Mouse (Mus musculus) MEL (cell line): ENCODE results near the gene Taf5. TPM values are rescaled to one million over a fixed set of nuclear protein-coding genes. Genes with fewer than 3 reads are reported as not detected.

ENCODE experiments used
- DNase-seq: peaks from one replicate; pipeline ENCODE4 v3.0.0; 2011; ENCODE audit warnings: low read depth, low spot score
- H3K27ac ChIP-seq: 2 replicates; pipeline ENCODE4 v1.5.1; 2012; ENCODE audit warnings: low read depth, mild to moderate bottlenecking, control low read depth, low read length, moderate library complexity; ENCODE audit not compliant: control insufficient read depth
- H3K27me3 ChIP-seq, 2 experiments: fragments of 150-350 bp in 1 of 2; sonication (generic) in 1 of 2; 2 replicates each; pipeline ENCODE4 v1.6.1; 2012; ENCODE audit warnings: low read length in 2 of 2, mild to moderate bottlenecking in 2 of 2, improper control_type of control experiment in 1 of 2, moderate library complexity in 1 of 2; ENCODE audit not compliant: insufficient read depth in 2 of 2, control insufficient read depth in 1 of 2
- H3K36me3 ChIP-seq, 2 experiments: 2 replicates each; pipeline ENCODE4 v1.6.1; 2012 to 2014; ENCODE audit warnings: low read length in 2 of 2, improper control_type of control experiment in 1 of 2, inconsistent platforms in 1 of 2, mild to moderate bottlenecking in 1 of 2; ENCODE audit not compliant: insufficient read depth in 2 of 2, control insufficient read depth in 1 of 2
- H3K4me1 ChIP-seq, 2 experiments: fragments of 150-350 bp in 1 of 2; sonication (generic) in 1 of 2; 2 replicates each; pipeline ENCODE4 v1.6.1; 2012; ENCODE audit warnings: low read length in 2 of 2, improper control_type of control experiment in 1 of 2, mild to moderate bottlenecking in 1 of 2; ENCODE audit not compliant: insufficient read depth in 2 of 2, control insufficient read depth in 1 of 2
- H3K4me3 ChIP-seq, 2 experiments: fragments of 150-350 bp in 1 of 2; sonication (generic) in 1 of 2; 2 replicates each; pipeline ENCODE4 v1.5.1; 2012; ENCODE audit warnings: low read depth in 2 of 2, low read length in 2 of 2, mild to moderate bottlenecking in 2 of 2, moderate library complexity in 2 of 2, control low read depth in 1 of 2, improper control_type of control experiment in 1 of 2; ENCODE audit not compliant: control insufficient read depth in 1 of 2, insufficient read depth in 1 of 2
- H3K79me2 ChIP-seq: 2 replicates; pipeline ENCODE4 v1.6.1; 2012; ENCODE audit warnings: mild to moderate bottlenecking, low read length, moderate library complexity; ENCODE audit not compliant: control insufficient read depth, poor library complexity, insufficient read depth
- H3K9ac ChIP-seq: 2 replicates; pipeline ENCODE4 v1.6.1; 2012; ENCODE audit warnings: low read depth, mild to moderate bottlenecking, control low read depth, low read length, moderate library complexity; ENCODE audit not compliant: control insufficient read depth, poor library complexity, severe bottlenecking
- H3K9me3 ChIP-seq: fragments of 150-350 bp; sonication (generic); replicated peaks from 2 replicates; pipeline ENCODE4 v1.6.1; 2012; ENCODE audit warnings: mild to moderate bottlenecking, low read length, improper control_type of control experiment, moderate library complexity; ENCODE audit not compliant: insufficient read depth
- CHD2 ChIP-seq: IDR thresholded peaks from 2 replicates; pipeline ENCODE4 v1.6.1; 2011; ENCODE audit warnings: low read length, improper control_type of control experiment
- CTCF ChIP-seq, 3 experiments: IDR thresholded peaks in 2 of 3; conservative IDR thresholded peaks in 1 of 3; 2 replicates each; pipeline ENCODE4 v1.5.1; 2011 to 2012; ENCODE audit warnings: low read length in 3 of 3, low read depth in 2 of 3, mild to moderate bottlenecking in 2 of 3, improper control_type of control experiment in 1 of 3, inconsistent platforms in 1 of 3, mixed read lengths in 1 of 3, moderate library complexity in 1 of 3; ENCODE audit not compliant: control insufficient read depth in 1 of 3, insufficient read depth in 1 of 3, poor library complexity in 1 of 3, severe bottlenecking in 1 of 3
- HCFC1 ChIP-seq: IDR thresholded peaks from 2 replicates; pipeline ENCODE4 v1.6.1; 2012; ENCODE audit warnings: low read depth, mild to moderate bottlenecking, inconsistent platforms, low read length, improper control_type of control experiment, moderate library complexity
- JUND ChIP-seq: IDR thresholded peaks from 2 replicates; pipeline ENCODE4 v1.6.1; 2011; ENCODE audit warnings: low read depth, mild to moderate bottlenecking, improper control_type of control experiment, low read length
- KAT2A ChIP-seq: conservative IDR thresholded peaks from 2 replicates; pipeline ENCODE4 v1.6.1; 2012; ENCODE audit warnings: low read depth, low read length, improper control_type of control experiment, inconsistent platforms
- MAZ ChIP-seq: IDR thresholded peaks from 2 replicates; pipeline ENCODE4 v1.6.1; 2012; ENCODE audit warnings: low read depth, mild to moderate bottlenecking, inconsistent platforms, low read length, improper control_type of control experiment
- MXI1 ChIP-seq: IDR thresholded peaks from 2 replicates; pipeline ENCODE4 v1.6.1; 2011; ENCODE audit warnings: mild to moderate bottlenecking, low read depth, low read length, improper control_type of control experiment
- NELFE ChIP-seq: IDR thresholded peaks from 2 replicates; pipeline ENCODE4 v1.6.1; 2011; ENCODE audit warnings: low read depth, low read length, improper control_type of control experiment
- NRF1 ChIP-seq: IDR thresholded peaks from 2 replicates; pipeline ENCODE4 v1.6.1; 2014; ENCODE audit warnings: low read depth, mild to moderate bottlenecking, inconsistent platforms, low read length, improper control_type of control experiment, moderate library complexity; ENCODE audit not compliant: poor library complexity, insufficient read depth, severe bottlenecking
- POLR2AphosphoS5 ChIP-seq: IDR thresholded peaks from 2 replicates; pipeline ENCODE4 v1.6.1; 2012; ENCODE audit warnings: low read depth, borderline replicate concordance, mild to moderate bottlenecking, inconsistent platforms, low read length, moderate library complexity, mixed read lengths
- RAD21 ChIP-seq: IDR thresholded peaks from 2 replicates; pipeline ENCODE4 v1.6.1; 2011; ENCODE audit warnings: mild to moderate bottlenecking, low read depth, low read length, improper control_type of control experiment
- RCOR1 ChIP-seq: IDR thresholded peaks from 2 replicates; pipeline ENCODE4 v1.6.1; 2012; ENCODE audit warnings: low read depth, mild to moderate bottlenecking, inconsistent platforms, low read length, improper control_type of control experiment
- SMC3 ChIP-seq: IDR thresholded peaks from 2 replicates; pipeline ENCODE4 v1.6.1; 2011; ENCODE audit warnings: low read depth, low read length, improper control_type of control experiment
- TAL1 ChIP-seq: IDR thresholded peaks from 2 replicates; pipeline ENCODE4 v1.6.1; 2012; ENCODE audit warnings: mild to moderate bottlenecking, inconsistent platforms, low read length, moderate library complexity, mixed read lengths
- UBTF ChIP-seq: IDR thresholded peaks from 2 replicates; pipeline ENCODE4 v1.6.1; 2012; ENCODE audit warnings: low read depth, mild to moderate bottlenecking, inconsistent platforms, low read length, improper control_type of control experiment, moderate library complexity, borderline replicate concordance; ENCODE audit not compliant: insufficient read depth
- USF1 ChIP-seq: IDR thresholded peaks from 2 replicates; pipeline ENCODE4 v1.6.1; 2014; ENCODE audit warnings: low read depth, mild to moderate bottlenecking, inconsistent platforms, low read length, improper control_type of control experiment, moderate library complexity
- ZC3H11A ChIP-seq: IDR thresholded peaks from 2 replicates; pipeline ENCODE4 v1.6.1; 2012; ENCODE audit warnings: low read depth, mild to moderate bottlenecking, inconsistent platforms, low read length, improper control_type of control experiment
- ZMIZ1 ChIP-seq: IDR thresholded peaks from 2 replicates; pipeline ENCODE4 v1.6.1; 2012; ENCODE audit warnings: low read depth, mild to moderate bottlenecking, inconsistent platforms, low read length, improper control_type of control experiment, moderate library complexity
- ZNF384 ChIP-seq: IDR thresholded peaks from 2 replicates; pipeline ENCODE4 v1.6.1; 2012; ENCODE audit warnings: low read depth, mild to moderate bottlenecking, inconsistent platforms, low read length, improper control_type of control experiment
- polyA plus RNA-seq, 2 experiments: library from polyadenylated mRNA; stranded (reverse) in 1 of 2; unstranded in 1 of 2; fragments of >175 nt in 1 of 2; fragments of >200 nt in 1 of 2; gene quantifications; 2 replicates each; pipeline versions ENCODE4 v1.2.1 to v1.2.4; 2012; ENCODE audit warnings: low replicate concordance in 2 of 2, low read depth in 1 of 2; ENCODE audit not compliant: insufficient read length in 2 of 2, insufficient read depth in 1 of 2, missing spikeins in 1 of 2
- total RNA-seq: library from RNA; depleted of rRNA; stranded (reverse); fragments of 300-350 nt; gene quantifications from 2 replicates; pipeline ENCODE4 v1.2.3, GENCODE M21; 2012

Gene Taf5
- total and polyA plus RNA-seq, 3 experiments, result 22.8 to 74.3 (median 25.1) TPM

DNA sequence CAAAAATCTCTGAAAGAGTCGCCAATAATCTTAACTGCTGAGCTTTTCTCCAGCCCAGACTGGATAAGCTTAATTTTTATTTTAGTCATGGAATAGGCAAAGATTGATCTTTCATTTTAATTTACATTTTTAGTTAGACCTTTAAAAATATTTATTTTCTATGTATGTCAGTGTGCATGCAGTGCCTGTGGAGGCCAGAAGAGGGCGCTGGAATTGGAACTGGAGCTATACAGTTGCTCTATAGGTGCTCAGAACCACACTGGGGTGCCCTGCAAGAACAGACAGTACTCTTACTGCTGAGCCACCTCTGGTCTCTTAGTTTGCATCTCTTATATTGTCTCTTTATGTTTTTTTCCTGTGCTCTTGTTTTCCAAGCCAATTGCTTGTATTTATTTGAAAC, 55.3 kb downstream of the Taf5 start:
- no peak overlapping the region for H3K9ac ChIP-seq
- peaks cover 0 to 30% of the 10 kb centered on the region in 2 experiments; a peak in 2 of 4 replicates for H3K36me3 ChIP-seq
- H3K4me1 ChIP-seq, result no peaks in the 10 kb centered on the region; a peak in 1 of 4 replicates
- H3K9me3 ChIP-seq, result no peaks in the 10 kb centered on the region
- DNase-seq, result peak; percentile 83
- H3K27ac ChIP-seq, result no peak overlapping the region
- no peak for TF ChIP-seq NELFE
- TF ChIP-seq RCOR1, result no peak
- TF ChIP-seq ZC3H11A, result peak; percentile 57
- TF ChIP-seq MAZ, result no peak
- no peak for TF ChIP-seq NRF1
- peak; percentile 84 for TF ChIP-seq SMC3
- TF ChIP-seq POLR2AphosphoS5, result no peak
- TF ChIP-seq CTCF (IDR thresholded peaks at IDR 0.05 in 2 of 3, conservative IDR thresholded peaks at IDR 0.05 in 1 of 3; ENCODE audit: control insufficient read depth in 1 of 3, insufficient read depth in 1 of 3, low read depth in 2 of 3, low read length in 3 of 3, poor library complexity in 1 of 3, severe bottlenecking in 1 of 3), result peak; percentile 85 to 91 (median 87)
- no peak for TF ChIP-seq ZMIZ1
- no peak for TF ChIP-seq TAL1
- TF ChIP-seq RAD21, result peak; percentile 45
- no peak for TF ChIP-seq HCFC1
- TF ChIP-seq USF1, result no peak
- TF ChIP-seq MXI1, result no peak
- TF ChIP-seq KAT2A, result no peak
- H3K79me2 ChIP-seq, result no peaks in the 10 kb centered on the region
- no peak overlapping the region for H3K4me3 ChIP-seq
- H3K27me3 ChIP-seq, result no peaks in the 10 kb centered on the region

DNA sequence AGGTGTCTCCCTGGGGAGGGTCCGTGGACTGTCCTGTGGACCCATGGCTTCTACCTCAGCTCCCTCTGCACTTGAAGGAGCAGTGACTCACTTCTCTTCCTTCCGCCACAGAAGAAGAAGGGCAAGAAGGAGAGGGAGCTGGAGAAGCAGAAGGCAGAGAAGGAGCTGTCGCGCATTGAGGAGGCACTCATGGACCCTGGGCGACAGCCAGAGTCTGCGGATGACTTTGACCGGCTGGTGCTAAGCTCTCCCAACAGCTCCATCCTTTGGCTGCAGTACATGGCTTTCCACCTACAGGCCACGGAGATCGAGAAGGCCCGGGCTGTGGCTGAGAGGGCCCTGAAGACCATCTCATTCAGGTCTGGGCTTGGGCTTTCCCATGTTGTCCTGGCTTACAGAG, 60.6 kb downstream of the Taf5 start:
- no peak overlapping the region for H3K9ac ChIP-seq
- H3K27me3 ChIP-seq, result no peaks in the 10 kb centered on the region
- H3K36me3 ChIP-seq, result peaks cover 11 to 28% of the 10 kb centered on the region in 2 experiments
- peaks cover 3 to 8% of the 10 kb centered on the region in 2 experiments; a peak in 3 of 4 replicates for H3K4me1 ChIP-seq
- no peak overlapping the region for H3K4me3 ChIP-seq
- H3K9me3 ChIP-seq, result no peaks in the 10 kb centered on the region
- no peak overlapping the region for H3K27ac ChIP-seq
- no peaks in the 10 kb centered on the region for H3K79me2 ChIP-seq
- DNase-seq, result no peak
- no peak for TF ChIP-seq KAT2A
- no peak for TF ChIP-seq HCFC1
- TF ChIP-seq UBTF, result no peak
- TF ChIP-seq JUND, result no peak
- no peak for TF ChIP-seq ZNF384
- TF ChIP-seq CHD2, result no peak
- TF ChIP-seq RCOR1, result no peak
- TF ChIP-seq NRF1, result no peak
- TF ChIP-seq SMC3, result no peak
- TF ChIP-seq, all 39 proteins: peak for 0
